Mouse (Mus musculus) embryonic facial prominence, embryonic 12.5 days (tissue): ENCODE measurements at regions not wholly inside any gene's neighbourhood (a gene's known extent, or its start where the extent isn't known, plus 50 kb on each side); places are given as distances from the start of the nearest gene placed in this dataset.

Source experiments
- ATAC-seq: fragments of 200-750 bp; cut with Nextera tagmentation; 2 replicates; pipeline ENCODE4 v1.8.0; 2017; ENCODE audit not compliant: insufficient number of reproducible peaks, insufficient read depth, low FRiP score, low TSS enrichment
- H3K27ac ChIP-seq: fragments of 300-500 bp; sonication (generic); 2 replicates; pipeline ENCODE4 v1.5.1; 2016; ENCODE audit warnings: mild to moderate bottlenecking
- H3K27me3 ChIP-seq: fragments of 300-500 bp; sonication (generic); 2 replicates; pipeline ENCODE4 v1.6.1; 2016; ENCODE audit warnings: mild to moderate bottlenecking, moderate library complexity
- H3K36me3 ChIP-seq: fragments of 300-500 bp; sonication (generic); 2 replicates; pipeline ENCODE4 v1.6.1; 2016; ENCODE audit warnings: mild to moderate bottlenecking
- H3K4me1 ChIP-seq: fragments of 300-500 bp; sonication (generic); 2 replicates; pipeline ENCODE4 v1.6.1; 2016
- H3K4me2 ChIP-seq: fragments of 300-500 bp; sonication (generic); replicated peaks from 2 replicates; pipeline ENCODE4 v1.6.1; 2016; ENCODE audit warnings: mild to moderate bottlenecking, moderate library complexity
- H3K4me3 ChIP-seq: fragments of 300-500 bp; sonication (generic); 2 replicates; pipeline ENCODE4 v1.5.1; 2016; ENCODE audit warnings: mild to moderate bottlenecking
- H3K9ac ChIP-seq: fragments of 300-500 bp; sonication (generic); 2 replicates; pipeline ENCODE4 v1.6.1; 2016; ENCODE audit warnings: mild to moderate bottlenecking, moderate library complexity
- H3K9me3 ChIP-seq: fragments of 300-500 bp; sonication (generic); 2 replicates; pipeline ENCODE4 v1.6.1; 2016; ENCODE audit warnings: mild to moderate bottlenecking, moderate library complexity
- WGBS: fragments of 180-500 bp; shearing (Covaris S2); methylation state at CpG from one replicate; pipeline ENCODE4 v1.1.7; 2016; 5-methylcytosine and 5-hydroxymethylcytosine counted together

GRCm38 (mm10) chr19:30433141-30433540 is 116.3 kb downstream of the Dkk1 start:
- Histone ChIP-seq H3K4me3 (no peak overlapping the region), H3K9ac (no peak overlapping the region), H3K4me2 (no peak overlapping the region), H3K4me1 (peaks cover 4% of the 10 kb centered on the region; the same call in 1 of the 2 replicates), H3K27me3 (no peaks in the 10 kb centered on the region), H3K27ac (no peak overlapping the region), H3K36me3 (no peaks in the 10 kb centered on the region), H3K9me3 (no peaks in the 10 kb centered on the region)
- 82% methylated on average over 1 of the region's 1 CpGs for WGBS
- no peak for ATAC-seq

DNA sequence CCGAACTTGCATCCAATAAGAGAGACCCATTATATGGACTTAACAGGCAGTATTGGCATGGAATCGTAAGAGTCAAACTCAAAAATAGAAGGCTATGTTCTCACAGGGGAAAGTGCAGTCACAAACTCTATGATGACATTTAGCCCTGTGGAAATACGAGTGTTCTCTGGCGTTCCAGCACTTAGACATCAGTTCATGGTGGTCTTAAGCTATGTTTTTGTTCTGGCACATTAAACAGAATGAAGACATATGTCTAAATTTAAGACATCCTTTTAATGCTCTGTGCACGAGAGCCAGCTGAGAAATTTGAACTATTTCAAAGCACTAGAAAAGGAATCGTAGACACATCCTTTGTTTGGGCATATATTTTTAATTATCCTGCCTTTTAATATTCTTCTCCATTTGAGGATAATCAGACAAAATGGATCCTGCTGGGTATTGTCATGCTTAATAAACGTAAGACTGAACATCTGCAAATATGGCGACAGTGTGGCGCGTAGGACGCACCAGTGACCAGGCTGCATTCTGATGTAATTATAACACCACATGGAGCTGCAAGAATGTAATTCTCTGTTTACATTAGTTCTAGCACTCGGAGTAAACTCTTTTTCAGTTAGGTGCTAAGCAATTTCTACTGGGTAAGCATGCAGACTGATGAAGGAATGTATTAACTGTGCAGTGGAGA is 114.3 kb downstream of the Dkk1 start:
- Histone ChIP-seq H3K27me3 (no peaks in the 10 kb centered on the region), H3K27ac (no peak overlapping the region), H3K4me1 (peaks cover 4% of the 10 kb centered on the region; the same call in 1 of the 2 replicates), H3K4me3 (no peak overlapping the region), H3K4me2 (no peak overlapping the region), H3K9ac (no peak overlapping the region), H3K36me3 (no peaks in the 10 kb centered on the region), H3K9me3 (no peaks in the 10 kb centered on the region)
- ATAC-seq = no peak
- 37% methylated on average over 12 of the region's 12 CpGs for WGBS

- Histone ChIP-seq H3K36me3 (no peaks in the 10 kb centered on the region), H3K9ac (no peak overlapping the region), H3K9me3 (no peaks in the 10 kb centered on the region), H3K27me3 (no peaks in the 10 kb centered on the region), H3K4me2 (no peak overlapping the region), H3K27ac (no peak overlapping the region), H3K4me1 (no peaks in the 10 kb centered on the region), H3K4me3 (no peak overlapping the region)
- no peak for ATAC-seq
- WGBS = 80% methylated on average over 13 of the region's 13 CpGs
Observed at GRCm38 (mm10) chr19:30450869-30451542, 98.5 kb downstream of the Dkk1 start.

- Histone ChIP-seq H3K4me1 (no peaks in the 10 kb centered on the region), H3K9ac (no peak overlapping the region), H3K27ac (no peak overlapping the region), H3K27me3 (no peaks in the 10 kb centered on the region), H3K4me3 (no peak overlapping the region), H3K36me3 (no peaks in the 10 kb centered on the region), H3K9me3 (no peaks in the 10 kb centered on the region), H3K4me2 (no peak overlapping the region)
- WGBS = 62% methylated on average over 8 of the region's 8 CpGs
- no peak for ATAC-seq
Observed at GRCm38 (mm10) chr19:30451543-30451920, 97.9 kb downstream of the Dkk1 start.

DNA sequence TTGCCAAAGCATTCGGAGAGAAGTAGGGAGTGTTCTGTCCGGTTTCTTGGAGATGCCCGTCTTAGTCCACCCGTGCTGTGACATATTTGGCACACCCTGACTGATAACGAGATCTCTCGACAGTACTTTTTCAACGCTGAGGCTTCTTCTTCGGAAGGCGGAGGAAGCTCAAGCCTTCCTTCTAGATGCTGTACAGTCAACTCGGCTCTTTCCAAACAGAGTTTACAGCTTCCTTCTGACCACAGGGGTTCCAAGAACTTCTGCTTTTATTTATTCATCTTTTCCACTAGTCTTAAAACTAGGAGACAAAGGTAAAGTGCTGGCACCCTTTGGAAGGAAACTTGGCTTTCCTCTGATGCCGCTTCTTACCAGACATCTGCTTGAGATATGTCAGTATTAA is 96.8 kb downstream of the Dkk1 start:
- 92% methylated on average over 11 of the region's 11 CpGs for WGBS
- Histone ChIP-seq H3K9ac (no peak overlapping the region), H3K9me3 (no peaks in the 10 kb centered on the region), H3K27me3 (no peaks in the 10 kb centered on the region), H3K4me3 (no peak overlapping the region), H3K27ac (no peak overlapping the region), H3K36me3 (no peaks in the 10 kb centered on the region), H3K4me1 (no peaks in the 10 kb centered on the region), H3K4me2 (no peak overlapping the region)
- no peak for ATAC-seq

DNA sequence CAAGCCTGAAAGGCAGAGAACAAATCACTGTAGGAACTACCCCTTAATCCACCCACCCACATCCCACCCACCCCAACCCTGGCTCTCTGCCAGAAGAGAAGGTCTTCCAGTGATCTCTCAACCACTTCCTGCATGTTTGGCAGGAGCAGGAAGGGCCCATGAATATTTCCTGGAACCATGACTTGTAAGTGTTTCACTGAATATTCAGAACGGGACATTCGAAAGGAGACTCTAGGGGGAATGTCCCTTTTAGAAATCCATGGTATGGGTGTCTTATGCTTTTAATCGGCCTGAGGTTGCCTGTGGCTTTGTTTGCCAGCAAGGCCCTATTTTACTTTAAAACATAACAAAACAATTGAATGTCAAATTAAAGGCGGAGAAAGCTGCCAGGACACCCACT is 66.0 kb downstream of the Dkk1 start:
- Histone ChIP-seq H3K4me2 (no peak overlapping the region), H3K36me3 (no peaks in the 10 kb centered on the region), H3K9me3 (no peaks in the 10 kb centered on the region), H3K27me3 (no peaks in the 10 kb centered on the region), H3K27ac (no peak overlapping the region), H3K4me3 (no peak overlapping the region), H3K9ac (no peak overlapping the region), H3K4me1 (0 out of 2 replicates have a peak, but pooled peaks cover 2% of the 10 kb centered on the region)
- 47% methylated on average over 4 of the region's 4 CpGs for WGBS
- ATAC-seq = no peak

DNA sequence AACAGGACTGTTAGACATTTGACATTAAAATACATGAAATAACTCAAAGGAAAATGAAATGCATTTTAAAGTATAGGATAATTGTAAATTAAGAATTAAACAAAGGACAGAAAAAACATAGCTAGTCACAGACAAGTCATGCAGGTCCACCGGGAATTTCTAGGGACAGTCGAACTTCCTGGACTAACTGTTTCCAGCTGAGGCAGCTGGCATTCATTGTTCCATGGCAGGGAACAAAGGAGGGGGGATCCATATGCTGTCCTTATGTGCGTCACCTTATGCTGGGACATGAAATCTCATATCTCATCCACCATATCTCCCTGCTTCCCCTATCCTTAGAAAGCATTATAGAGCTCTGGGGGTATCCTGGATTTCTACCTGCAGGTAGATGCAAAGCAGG is 59.7 kb downstream of the Dkk1 start:
- no peak overlapping the region for H3K9ac ChIP-seq
- no peaks in the 10 kb centered on the region for H3K9me3 ChIP-seq
- H3K27ac ChIP-seq = no peak overlapping the region
- ATAC-seq = no peak
- no peak overlapping the region for H3K4me2 ChIP-seq
- H3K27me3 ChIP-seq = no peaks in the 10 kb centered on the region
- peaks cover 4% of the 10 kb centered on the region; the same call in 1 of the 2 replicates for H3K4me1 ChIP-seq
- no peaks in the 10 kb centered on the region for H3K36me3 ChIP-seq
- no peak overlapping the region for H3K4me3 ChIP-seq
- WGBS = 15% methylated on average over 3 of the region's 3 CpGs

DNA sequence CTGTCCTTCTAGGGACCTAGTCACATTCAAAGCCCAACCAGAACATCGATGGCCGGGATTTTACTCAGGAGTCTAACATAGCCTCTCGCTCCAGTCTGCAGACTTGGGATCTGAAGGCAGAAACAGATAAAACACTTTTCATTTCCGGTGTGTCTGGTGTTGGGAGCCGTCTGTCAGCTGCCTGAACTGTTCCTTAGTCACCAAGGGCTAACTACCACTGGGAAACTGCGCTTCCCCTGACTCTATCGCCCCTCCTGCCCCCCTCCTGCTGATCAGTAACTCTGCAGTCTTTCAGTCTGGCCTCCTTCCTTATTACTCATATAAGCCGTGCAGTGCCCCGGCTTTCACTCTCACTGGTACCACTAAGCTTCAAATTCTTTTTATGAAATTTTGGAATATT is 58.5 kb downstream of the Dkk1 start:
- no peaks in the 10 kb centered on the region for H3K27me3 ChIP-seq
- no peak overlapping the region for H3K4me2 ChIP-seq
- 45% methylated on average over 9 of the region's 9 CpGs for whole genome bisulfite sequencing

More for the DNA sequence above, 58.5 kb downstream of the Dkk1 start:
- no peak overlapping the region for H3K27ac ChIP-seq
- H3K4me3 ChIP-seq = no peak overlapping the region
- no peak overlapping the region for H3K9ac ChIP-seq
- ATAC-seq = no peak
- no peaks in the 10 kb centered on the region for H3K36me3 ChIP-seq
- peaks cover 4% of the 10 kb centered on the region; the same call in 1 of the 2 replicates for H3K4me1 ChIP-seq
- H3K9me3 ChIP-seq = no peaks in the 10 kb centered on the region
